Mouse (Mus musculus) layer of hippocampus, adult 11-12 months (tissue): ENCODE data around the gene Kcnj1.

Source experiments
- DNase-seq: peaks from one replicate; pipeline ENCODE4 v3.0.0; 2022; ENCODE audit warnings: low spot score

Kcnj1 gene

DNA sequence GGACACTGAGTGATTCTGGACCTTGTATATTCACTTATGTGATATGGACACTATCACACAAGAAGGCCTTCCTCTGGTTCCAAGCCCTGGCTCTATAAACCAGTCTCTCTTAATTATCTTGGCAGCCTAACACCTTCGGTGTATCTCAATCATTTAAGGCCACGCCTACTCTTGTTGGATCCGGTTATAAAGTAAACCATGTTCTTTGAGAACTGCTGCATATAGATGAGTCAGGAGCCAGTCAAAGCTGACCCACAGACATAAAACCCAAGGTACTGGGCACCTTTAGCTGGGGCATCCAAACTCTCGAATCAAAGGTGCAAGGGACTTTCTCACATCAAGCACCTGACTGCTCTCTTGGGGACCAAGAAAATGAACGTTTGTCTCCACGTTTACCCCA is at the start of gene Kcnj1:
TSS of gene Kcnj1 (plus strand) at position 292 of the 400 bp plus-strand sequence.
- no peak for DNase-seq

DNA sequence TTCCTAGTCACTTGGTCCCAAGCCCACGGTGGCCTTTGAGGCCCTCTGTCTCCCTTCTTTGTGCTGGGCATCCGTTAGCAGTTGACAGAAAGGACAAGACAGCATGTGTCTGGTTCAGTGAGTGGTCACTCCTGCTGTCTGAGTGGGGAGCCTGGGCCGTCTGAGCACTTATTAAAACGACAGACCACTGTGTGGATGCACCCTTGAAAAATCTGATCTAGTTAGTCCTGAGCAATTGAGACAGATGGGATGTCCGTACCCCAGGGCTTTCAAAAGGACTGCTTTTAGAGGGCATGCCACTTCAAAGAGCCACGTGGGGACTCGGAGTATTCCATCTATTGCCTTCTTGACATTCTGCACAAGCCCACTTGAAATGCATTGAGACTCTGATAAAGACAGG is 48.7 kb upstream of the Kcnj1 start:
- no peak for DNase-seq

DNA sequence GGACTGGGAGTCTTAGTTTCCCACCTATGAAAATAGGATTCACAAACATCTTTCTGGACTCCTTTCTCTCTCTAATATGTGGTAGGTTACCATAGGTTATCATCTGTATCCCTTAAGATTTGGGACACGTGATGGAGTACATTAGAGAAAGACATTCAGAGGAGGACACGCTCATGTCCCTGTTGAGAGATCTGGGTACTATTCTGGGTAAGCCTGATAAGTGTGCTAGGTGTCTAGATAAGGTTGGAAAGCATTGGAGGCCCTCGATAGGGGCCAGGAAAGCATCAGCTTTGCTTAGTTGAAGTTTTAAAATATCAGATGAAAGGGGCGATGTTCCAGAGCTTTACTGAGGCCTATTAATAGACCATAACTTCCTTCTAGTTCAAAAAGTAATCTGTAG is 43.5 kb upstream of the Kcnj1 start:
- no peak for DNase-seq

GRCm38 (mm10) chr9:32331162-32331561 is 41.1 kb upstream of the Kcnj1 start:
- no peak for DNase-seq

- no peak for DNase-seq
Measured at GRCm38 (mm10) chr9:32335389-32336150, 36.7 kb upstream of the Kcnj1 start.

DNA sequence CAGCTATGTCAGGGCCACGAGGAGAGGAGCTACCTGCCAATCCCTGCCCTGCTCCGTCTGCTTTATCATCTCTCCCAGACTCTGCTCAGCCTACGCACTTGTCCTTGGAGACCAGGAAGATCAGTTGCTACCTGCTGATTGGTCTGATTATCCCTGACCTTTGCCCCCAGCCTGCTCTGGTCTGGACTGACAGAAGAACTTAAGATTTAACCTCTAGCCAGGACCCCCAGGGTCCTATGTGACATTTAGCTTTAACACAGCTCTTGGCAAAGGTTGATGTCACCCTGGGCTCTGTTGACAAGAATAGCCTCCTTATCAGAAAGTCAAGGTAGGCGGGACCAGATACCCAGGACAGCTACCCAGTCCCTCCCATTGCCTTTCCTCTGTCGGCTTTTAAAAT is 31.5 kb upstream of the Kcnj1 start:
- DNase-seq: no peak

- no peak for DNase-seq
Measured at GRCm38 (mm10) chr9:32342929-32343328, 29.4 kb upstream of the Kcnj1 start.

DNA sequence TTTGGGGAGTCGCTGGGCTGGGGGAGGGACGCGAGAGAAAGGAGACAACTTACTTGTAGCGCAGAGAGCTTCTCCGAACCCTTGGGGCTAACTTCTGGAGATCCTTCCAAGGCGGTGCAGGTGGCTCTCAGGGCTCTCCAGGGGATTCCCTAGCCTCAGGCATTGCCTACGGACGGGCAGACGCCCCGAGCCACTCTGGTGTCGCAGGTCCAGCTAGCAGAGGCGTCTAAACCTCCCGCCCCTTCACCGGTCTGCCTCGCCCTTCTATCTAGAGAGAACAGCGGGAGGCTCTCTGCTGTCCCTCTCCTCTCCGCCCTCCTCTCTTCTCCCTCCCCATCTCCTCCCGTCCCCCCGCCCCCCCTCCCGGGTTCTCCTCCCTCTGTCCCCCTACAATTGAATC is 28.2 kb upstream of the Kcnj1 start, which contains the start of gene Kcnj5:
TSS of gene Kcnj5 (minus strand) at position 300 of the 400 bp plus-strand sequence.
- no peak for DNase-seq

DNA sequence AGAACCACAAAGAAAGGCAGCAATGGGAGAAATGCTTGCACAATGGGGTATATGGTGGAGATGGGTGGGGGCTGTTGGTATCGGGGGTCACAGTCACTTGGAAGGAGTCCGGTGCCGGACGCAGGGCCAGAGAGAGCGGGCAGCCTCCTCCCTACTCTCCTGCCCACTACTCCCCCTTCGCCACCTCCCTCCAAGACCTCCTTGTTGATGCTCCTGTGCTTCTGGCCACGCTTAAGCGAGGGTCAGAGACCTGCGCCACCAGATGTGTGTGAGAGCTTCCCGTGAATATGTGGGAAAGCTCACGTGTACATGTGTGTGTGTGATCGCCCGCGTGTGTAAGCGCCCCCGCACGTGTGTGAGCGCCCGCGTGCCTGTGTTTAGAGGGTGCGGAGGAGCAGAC is 27.8 kb upstream of the Kcnj1 start:
- no peak for DNase-seq

DNA sequence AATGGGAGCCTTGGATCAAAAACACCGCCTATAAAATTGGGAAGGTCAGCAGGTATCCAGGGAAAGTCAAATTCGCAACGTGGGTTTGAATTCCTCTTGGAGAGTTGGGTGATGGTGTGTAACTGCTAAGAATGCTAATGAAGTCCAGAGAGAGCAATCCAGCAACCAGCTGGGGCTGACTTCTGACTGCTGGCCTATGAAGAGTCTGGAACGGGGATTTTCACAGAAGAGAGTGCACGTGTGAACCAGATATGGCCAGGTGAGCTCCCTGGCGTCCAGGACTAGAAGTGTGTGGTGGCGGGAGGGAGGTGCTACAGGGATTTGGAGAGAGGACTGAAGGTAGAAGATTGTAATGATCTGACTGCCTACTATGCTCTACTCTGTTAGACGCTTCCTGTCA is 24.2 kb upstream of the Kcnj1 start:
- no peak for DNase-seq

- DNase-seq: no peak
Measured at GRCm38 (mm10) chr9:32349344-32349743, 22.9 kb upstream of the Kcnj1 start.

- DNase-seq: peak; percentile 85
Measured at GRCm38 (mm10) chr9:32350332-32350731, 22.0 kb upstream of the Kcnj1 start.

- no peak for DNase-seq
Measured at GRCm38 (mm10) chr9:32360770-32361169, 11.5 kb upstream of the Kcnj1 start.

DNA sequence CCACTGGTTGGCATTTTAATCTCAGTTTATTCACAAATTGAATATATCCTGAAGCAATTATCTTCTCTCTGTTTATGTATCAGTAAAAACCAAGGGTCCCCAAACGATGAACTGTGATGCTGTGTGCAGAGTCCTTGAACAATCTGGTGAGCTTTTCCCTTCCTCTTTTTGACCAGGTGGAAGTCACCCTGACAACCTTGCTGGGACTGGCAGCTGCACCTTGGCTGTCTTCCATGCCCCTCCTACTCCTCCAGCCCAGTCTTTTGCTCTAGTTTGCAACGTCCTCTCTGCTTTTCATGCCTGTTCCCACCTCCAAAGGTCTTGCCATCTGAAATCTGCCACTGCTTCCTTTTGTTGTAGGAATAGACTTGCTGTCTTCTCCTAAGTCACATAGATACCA is 3.5 kb upstream of the Kcnj1 start:
- no peak for DNase-seq

DNA sequence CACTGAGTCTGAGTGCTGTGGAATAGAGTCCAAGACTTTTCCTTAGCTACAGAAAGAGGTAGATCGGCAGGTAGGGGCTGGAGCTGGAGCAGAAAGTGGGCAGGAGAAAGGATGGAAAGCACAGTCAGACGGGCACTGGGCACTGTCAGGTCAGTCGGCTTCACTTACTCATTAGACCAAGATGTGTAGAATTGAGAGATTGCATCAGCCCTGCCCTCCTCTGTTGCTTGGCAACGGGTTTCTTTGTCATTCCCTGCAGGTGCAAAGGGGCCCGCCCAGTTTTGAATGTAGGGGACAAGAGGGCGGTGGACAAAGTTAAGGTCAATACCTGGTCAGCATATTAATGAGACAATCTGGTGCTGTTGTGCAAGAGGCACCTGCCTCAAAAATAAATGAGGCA is 2.9 kb upstream of the Kcnj1 start:
- no peak for DNase-seq

DNA sequence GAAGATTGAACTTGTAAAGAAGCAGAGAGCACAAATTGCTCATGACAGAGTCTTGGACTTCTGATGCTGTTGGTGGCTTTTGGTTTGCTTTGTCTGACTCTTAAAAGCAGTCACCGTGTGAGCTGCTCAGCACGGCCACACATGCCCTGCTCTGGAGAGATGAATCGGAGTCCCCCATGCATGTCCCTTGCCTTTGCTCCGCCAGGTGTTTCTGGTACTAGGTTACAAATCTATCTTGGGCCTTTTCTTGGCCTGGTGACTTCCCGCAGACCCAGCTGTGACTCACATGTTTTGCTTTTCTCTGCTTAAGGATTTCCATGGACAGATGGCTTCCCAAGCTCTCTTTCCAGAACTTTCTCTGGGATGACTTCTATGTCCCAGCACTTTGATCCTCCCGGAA is 1.4 kb downstream of the Kcnj1 start:
- DNase-seq: no peak

- DNase-seq: no peak
Measured at GRCm38 (mm10) chr9:32376031-32376430, 3.7 kb downstream of the Kcnj1 start.

GRCm38 (mm10) chr9:32376863-32377590 is 4.7 kb downstream of the Kcnj1 start:
- DNase-seq: no peak

DNA sequence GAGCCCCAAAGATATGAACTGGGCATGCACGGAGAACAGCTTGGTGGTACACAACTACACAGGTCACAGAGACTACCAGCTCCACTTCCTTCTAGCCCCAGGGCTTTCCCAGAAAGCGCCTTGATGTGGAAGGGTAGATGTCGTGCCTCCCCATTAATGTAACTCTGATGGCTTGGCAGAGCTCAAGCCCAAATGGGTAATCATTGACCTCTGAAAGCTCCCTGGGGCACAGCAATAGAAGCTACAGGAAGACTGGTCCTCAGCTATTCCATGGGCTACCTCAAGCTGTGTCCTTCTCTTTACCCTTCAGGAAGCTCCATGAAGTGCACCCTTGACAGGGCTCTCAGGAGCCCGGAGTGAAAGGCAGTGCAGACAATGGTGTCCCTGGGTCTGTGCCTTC is 12.6 kb downstream of the Kcnj1 start:
- no peak for DNase-seq

DNA sequence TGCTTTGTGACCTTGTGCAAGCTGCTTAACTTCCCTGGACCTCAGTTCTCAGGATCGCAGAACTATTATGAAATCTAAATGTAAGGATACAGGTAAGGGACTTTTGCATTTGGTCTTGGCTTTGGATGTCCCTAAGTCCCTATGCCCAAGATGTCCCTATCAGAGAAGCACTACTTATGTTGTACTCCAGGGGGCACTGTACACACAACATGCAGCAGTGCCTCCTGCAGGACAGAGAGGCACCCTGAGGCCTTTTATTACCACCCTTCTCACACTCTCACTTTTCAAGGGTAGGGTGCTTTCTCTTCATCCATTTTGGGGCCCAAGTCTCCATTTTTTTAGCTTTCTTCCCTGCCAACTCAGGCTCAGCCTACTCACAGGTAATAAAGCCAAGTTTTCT is 15.8 kb downstream of the Kcnj1 start:
- DNase-seq: no peak

DNA sequence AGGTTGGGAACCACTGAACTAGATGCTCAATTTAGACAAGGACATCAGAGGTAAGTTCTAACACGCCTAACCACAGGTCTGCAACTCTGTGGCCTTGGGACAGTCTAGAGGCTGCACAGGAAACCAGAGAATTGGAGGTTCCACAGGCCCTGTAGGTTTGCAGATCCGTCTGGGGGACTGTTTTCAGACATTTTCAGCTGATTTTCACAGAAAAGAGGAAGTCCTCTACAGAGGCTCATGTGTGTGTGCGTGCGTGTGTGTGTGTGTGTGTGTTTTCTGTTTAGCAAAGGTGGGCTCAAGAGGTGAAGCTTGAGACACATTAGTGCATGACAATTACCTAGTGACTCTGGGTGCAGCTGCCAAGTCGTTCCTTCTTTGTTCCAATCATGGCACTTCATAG is 18.8 kb downstream of the Kcnj1 start:
- no peak for DNase-seq

DNA sequence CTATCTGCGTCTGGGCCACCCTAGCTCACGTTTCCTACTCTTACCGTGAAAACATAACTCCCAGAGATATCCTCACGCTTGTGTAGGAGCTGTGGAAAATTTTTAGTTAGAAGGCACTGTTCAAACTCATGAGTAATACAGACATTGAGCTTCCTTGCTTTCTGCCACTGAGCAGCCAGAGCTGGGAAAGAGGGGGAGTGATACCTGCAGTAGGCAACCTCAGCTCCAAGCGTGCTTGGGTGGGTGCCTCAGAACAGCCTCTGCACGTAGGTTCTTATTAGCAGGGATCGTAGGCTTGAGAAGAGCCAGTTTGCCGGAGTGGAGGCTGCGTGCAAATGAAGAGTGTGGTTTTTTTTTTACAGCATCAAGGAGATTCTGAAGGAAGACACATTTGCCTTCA is 19.4 kb downstream of the Kcnj1 start:
- DNase-seq: no peak

DNA sequence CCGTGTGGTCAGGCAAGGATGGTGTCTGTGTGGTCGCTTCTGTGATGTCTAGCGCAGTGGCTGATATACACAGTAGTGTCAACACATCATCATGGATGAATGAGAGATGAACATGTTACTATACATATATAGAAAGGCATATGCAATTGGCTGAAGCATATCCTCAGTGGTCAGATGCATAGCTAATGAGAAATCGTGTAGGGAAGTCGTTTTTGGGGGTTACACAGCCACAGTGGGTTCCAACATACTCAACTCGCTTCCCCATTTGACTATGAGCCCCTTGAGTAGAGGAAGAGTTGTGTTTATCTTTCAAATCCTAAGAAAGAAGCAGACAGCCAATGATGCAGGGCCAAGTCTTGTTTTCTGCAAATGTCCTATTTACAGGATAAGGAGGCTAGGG is 20.4 kb downstream of the Kcnj1 start:
- DNase-seq: no peak

DNA sequence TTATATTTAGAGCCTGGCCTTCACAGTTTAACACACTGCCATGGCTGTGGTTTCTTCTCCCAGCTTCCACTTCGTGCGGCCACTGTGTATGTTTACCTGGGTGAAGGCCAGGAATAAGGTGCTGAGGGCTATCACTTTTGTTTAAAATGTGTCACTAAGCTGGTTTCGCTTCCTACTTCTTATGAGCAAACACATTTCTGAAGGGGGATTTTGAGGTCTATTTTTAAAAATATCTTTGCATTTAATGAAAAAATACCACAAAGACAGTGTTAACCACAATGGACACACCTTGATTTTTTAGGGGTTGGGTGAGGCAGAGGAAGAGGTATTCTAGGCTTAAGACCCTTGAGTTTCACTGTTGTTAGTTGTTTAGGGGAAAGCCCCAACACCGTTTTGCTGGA is 22.5 kb downstream of the Kcnj1 start:
- DNase-seq: no peak
